Mouse (Mus musculus): ENCODE measurements at regions not wholly inside any gene's neighbourhood (a gene's known extent, or its start where the extent isn't known, plus 50 kb on each side); places are given as distances from the start of the nearest gene placed in this dataset.

- no peak for TF ChIP-seq CTCF (IDR thresholded peaks at IDR 0.05; ENCODE audit: low read depth)
- no peak for TF ChIP-seq EP300 (IDR thresholded peaks at IDR 0.05; ENCODE audit: low read depth)
These were observed 75.6 kb upstream of the Gli2 start for GRCm38 (mm10) chr1:119129039-119129438.

Measured in heart, postnatal 0 days (tissue).